Mouse (Mus musculus): ENCODE measurements at regions not wholly inside any gene's neighbourhood (a gene's known extent, or its start where the extent isn't known, plus 50 kb on each side); places are given as distances from the start of the nearest gene placed in this dataset.

- Histone ChIP-seq H3K4me2 (ENCODE audit: insufficient read depth, low read depth, poor library complexity, severe bottlenecking) (no peak overlapping the region), H3K79me2 (replicated peaks; ENCODE audit: control insufficient read depth, extremely low read depth, insufficient read depth, poor library complexity, severe bottlenecking) (no peaks in the 10 kb centered on the region), H3K27me3 (replicated peaks) (no peaks in the 10 kb centered on the region), H3K36me3 (replicated peaks in 1 of 2; ENCODE audit: control insufficient read depth in 1 of 2, insufficient read depth in 1 of 2, low read length in 1 of 2) (no peaks in the 10 kb centered on the region), H3K4me1 (ENCODE audit: control insufficient read depth in 1 of 2, insufficient read depth in 2 of 2) (no peaks in the 10 kb centered on the region), H3K4me3 (replicated peaks in 1 of 3; ENCODE audit: low read depth in 2 of 3, low read length in 2 of 3, poor library complexity in 1 of 3) (no peak overlapping the region), H3K9me3 (replicated peaks; ENCODE audit: low read length) (peaks cover 41% of the 10 kb centered on the region), H3K27ac (ENCODE audit: insufficient read depth, low read depth) (no peak overlapping the region), H3K9ac (ENCODE audit: insufficient read depth, low read depth) (no peak overlapping the region)
- in situ Hi-C loops (cut with MboI; ENCODE audit: low pct_ligation_motif_present, low pct_unique_long_range_greater_than_20kb, low sequenced_read_pairs) (no loop called here), dilution Hi-C loops (cut with MboI; ENCODE audit: extremely low pct_ligation_motif_present, extremely low pct_unique_long_range_greater_than_20kb, low sequenced_read_pairs) (no loop called here)
- TF ChIP-seq CHD2 (IDR thresholded peaks at IDR 0.05; ENCODE audit: low read length) (no peak), RAD21 (IDR thresholded peaks at IDR 0.05; ENCODE audit: low read depth, low read length) (no peak), MEF2A (IDR thresholded peaks at IDR 0.05; ENCODE audit: borderline replicate concordance, low read depth, low read length) (no peak), HCFC1 (IDR thresholded peaks at IDR 0.05; ENCODE audit: low read depth, low read length) (no peak), JUND (conservative IDR thresholded peaks at IDR 0.05; ENCODE audit: low read depth, low read length) (no peak), EP300 (IDR thresholded peaks at IDR 0.05; ENCODE audit: low read length) (no peak), ELF1 (IDR thresholded peaks at IDR 0.05; ENCODE audit: low read depth, low read length) (no peak), USF2 (conservative IDR thresholded peaks at IDR 0.05; ENCODE audit: low read depth, low read length) (no peak), POLR2A (IDR thresholded peaks at IDR 0.05; ENCODE audit: low read depth, low read length) (no peak), ZMIZ1 (IDR thresholded peaks at IDR 0.05; ENCODE audit: low read depth, low read length) (no peak), MAFK (IDR thresholded peaks at IDR 0.05; ENCODE audit: insufficient replicate concordance, low read length) (no peak), MAX (IDR thresholded peaks at IDR 0.05; ENCODE audit: low read length) (no peak), CHD1 (IDR thresholded peaks at IDR 0.05; ENCODE audit: low read depth, low read length) (no peak), JUN (IDR thresholded peaks at IDR 0.05; ENCODE audit: insufficient read depth, low read depth, low read length) (no peak), ZC3H11A (IDR thresholded peaks at IDR 0.05; ENCODE audit: low read depth, low read length) (no peak), ETS1 (conservative IDR thresholded peaks at IDR 0.05; ENCODE audit: low read depth, low read length) (no peak), ZNF384 (IDR thresholded peaks at IDR 0.05; ENCODE audit: low read depth, low read length) (no peak), KAT2A (IDR thresholded peaks at IDR 0.05; ENCODE audit: insufficient replicate concordance, low read length) (no peak), MYC (IDR thresholded peaks at IDR 0.05; ENCODE audit: low read depth, low read length) (no peak), SMC3 (IDR thresholded peaks at IDR 0.05; ENCODE audit: low read depth, low read length) (no peak)
- no peak for DNase-seq (ENCODE audit: extremely low read depth)
Measured at GRCm38 (mm10) chr4:127469877-127470276, 111.9 kb upstream of the Gjb5 start.

DNA sequence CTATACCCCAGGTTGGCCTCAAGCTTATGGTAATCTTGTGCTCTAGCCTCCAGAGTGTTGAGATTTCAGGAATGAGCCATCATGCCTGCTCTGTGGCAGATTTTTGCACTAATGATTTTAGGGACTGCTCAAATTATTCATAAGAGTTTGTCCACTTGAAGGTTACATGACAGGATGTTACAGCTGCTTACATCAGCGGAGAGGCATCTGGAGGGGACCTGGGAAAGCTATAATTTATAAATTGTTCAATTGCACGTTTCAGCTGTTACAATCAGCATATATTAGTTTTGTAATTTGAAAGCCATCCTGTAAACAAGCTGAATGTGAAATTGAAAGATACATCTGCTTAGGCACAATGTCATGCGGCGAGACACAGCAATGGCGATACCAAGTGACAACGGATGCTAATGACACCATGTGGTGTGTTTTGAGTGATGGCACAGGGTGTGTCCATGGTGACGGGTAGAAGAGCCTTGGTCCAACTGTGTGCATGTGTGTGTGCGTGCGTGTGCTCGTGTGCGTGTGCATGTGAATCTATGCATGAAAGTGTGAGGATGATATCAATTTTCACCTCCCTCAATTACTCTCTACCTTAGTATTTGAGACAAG lies 96.6 kb upstream of the Gjb5 start:
- H3K9me3 ChIP-seq (replicated peaks; ENCODE audit: low read length): peaks cover 66% of the 10 kb centered on the region
- TF ChIP-seq TBP (conservative IDR thresholded peaks at IDR 0.05; ENCODE audit: low read depth, low read length): no peak
- no peak for TF ChIP-seq CHD2 (IDR thresholded peaks at IDR 0.05; ENCODE audit: low read length)
- no peak for TF ChIP-seq IRF4 (IDR thresholded peaks at IDR 0.05; ENCODE audit: low read depth, low read length)
- TF ChIP-seq ZMIZ1 (IDR thresholded peaks at IDR 0.05; ENCODE audit: low read depth, low read length): no peak
- no peak for TF ChIP-seq JUN (IDR thresholded peaks at IDR 0.05; ENCODE audit: insufficient read depth, low read depth, low read length)
- no peak for TF ChIP-seq KAT2A (IDR thresholded peaks at IDR 0.05; ENCODE audit: insufficient replicate concordance, low read length)
- TF ChIP-seq SIN3A (IDR thresholded peaks at IDR 0.05; ENCODE audit: low read length): no peak
- TF ChIP-seq NRF1 (IDR thresholded peaks at IDR 0.05; ENCODE audit: low read depth, low read length): no peak
- no peak for TF ChIP-seq CTCF (conservative IDR thresholded peaks at IDR 0.05 in 1 of 2, IDR thresholded peaks at IDR 0.05 in 1 of 2; ENCODE audit: low read depth in 2 of 2, low read length in 2 of 2)
- TF ChIP-seq MAZ (IDR thresholded peaks at IDR 0.05; ENCODE audit: low read depth, low read length): no peak
- TF ChIP-seq POLR2A (IDR thresholded peaks at IDR 0.05; ENCODE audit: low read depth, low read length): no peak
- no peak for TF ChIP-seq MEF2A (IDR thresholded peaks at IDR 0.05; ENCODE audit: borderline replicate concordance, low read depth, low read length)
- no peak for TF ChIP-seq PAX5 (IDR thresholded peaks at IDR 0.05; ENCODE audit: low read length)
- no peak for TF ChIP-seq RAD21 (IDR thresholded peaks at IDR 0.05; ENCODE audit: low read depth, low read length)
- no peak overlapping the region for H3K4me3 ChIP-seq (replicated peaks in 1 of 3; ENCODE audit: low read depth in 2 of 3, low read length in 2 of 3, poor library complexity in 1 of 3)
- no peak overlapping the region for H3K27ac ChIP-seq (ENCODE audit: insufficient read depth, low read depth)
- no peaks in the 10 kb centered on the region for H3K27me3 ChIP-seq (replicated peaks)
- no peak for DNase-seq (ENCODE audit: extremely low read depth)
- dilution Hi-C loops (cut with MboI; ENCODE audit: extremely low pct_ligation_motif_present, extremely low pct_unique_long_range_greater_than_20kb, low sequenced_read_pairs): no loop called here
- H3K36me3 ChIP-seq (replicated peaks in 1 of 2; ENCODE audit: control insufficient read depth in 1 of 2, insufficient read depth in 1 of 2, low read length in 1 of 2): no peaks in the 10 kb centered on the region
- no peak overlapping the region for H3K9ac ChIP-seq (ENCODE audit: insufficient read depth, low read depth)
- no peaks in the 10 kb centered on the region for H3K4me1 ChIP-seq (ENCODE audit: control insufficient read depth in 1 of 2, insufficient read depth in 2 of 2)
- no peak overlapping the region for H3K4me2 ChIP-seq (ENCODE audit: insufficient read depth, low read depth, poor library complexity, severe bottlenecking)
- in situ Hi-C loops (cut with MboI; ENCODE audit: low pct_ligation_motif_present, low pct_unique_long_range_greater_than_20kb, low sequenced_read_pairs): no loop called here
- H3K79me2 ChIP-seq (replicated peaks; ENCODE audit: control insufficient read depth, extremely low read depth, insufficient read depth, poor library complexity, severe bottlenecking): no peaks in the 10 kb centered on the region

All from CH12.LX (cell line).